Mouse (Mus musculus) Patski (cell line): Measurements from ENCODE around the gene Gm4969. TPM values are rescaled to one million over a fixed set of nuclear protein-coding genes. Genes with fewer than 3 reads are reported as not detected.

ENCODE experiments used
- ATAC-seq: fragments of 100-300 bp; one replicate; pipeline ENCODE4 v1.8.0; 2021
- CTCF ChIA-PET: fragments of 350-600 bp; sonication (Branson Sonifier 250); formaldehyde crosslinking; loops from one replicate; lab custom pipeline; 2022; ENCODE audit warnings: inconsistent platforms; lab: Charles Lee
- POLR2A ChIA-PET: fragments of 350-600 bp; sonication (Branson Sonifier 250); formaldehyde crosslinking; loops from one replicate; lab custom pipeline; 2022; ENCODE audit warnings: antibody characterized with exemption, inconsistent platforms; lab: Charles Lee
- DNase-seq: peaks from one replicate; pipeline ENCODE4 v3.0.0-alpha.2; 2011; ENCODE audit warnings: low read depth, low spot score
- H3K27me3 ChIP-seq: fragments of 371-371 bp; one replicate; pipeline ENCODE4 v1.5.1; 2021
- CTCF ChIP-seq: fragments of 100-300 bp; IDR thresholded peaks from one replicate; pipeline ENCODE4 v1.5.1; 2021
- in situ Hi-C: fragments of 300-500 bp; cut with MboI; formaldehyde crosslinking; loops from 3 replicates; pipeline ENCODE4 v1.11.1; 2018; ENCODE audit warnings: low pct_unique_long_range_greater_than_20kb, mixed read lengths
- polyA plus RNA-seq: library from polyadenylated mRNA; unstranded; gene quantifications from one replicate; pipeline ENCODE4 v1.2.3, GENCODE M21; 2021

Gene Gm4969
- polyA plus RNA-seq = 0.03 TPM

GRCm38 (mm10) chr7:19118028-19118771 lies at the start of gene Gm4969:
Gene Gm4969 (minus strand): TSS chr7:19118368.
- in situ Hi-C loops = no loop called here
- ChIA-PET CTCF (no interaction called here), POLR2A (interaction anchor here (1.1 to 1.5 kb wide), 2 partner anchors 10 to 25 kb away, joined by 3 to 4 read pairs; no protein-coding TSS in a partner anchor)
- no peak for TF ChIP-seq CTCF
- DNase-seq (no peak), ATAC-seq (no peak)
- no peaks in the 10 kb centered on the region for H3K27me3 ChIP-seq

GRCm38 (mm10) chr7:19166990-19167389 lies 48.8 kb upstream of the Gm4969 start:
- H3K27me3 ChIP-seq = peaks cover 7% of the 10 kb centered on the region
- no peak for ATAC-seq
- DNase-seq = no peak
- ChIA-PET CTCF (interaction anchor here (1.8 kb wide), 1 partner anchor 11 kb away, joined by 5 read pairs; no protein-coding TSS in a partner anchor), POLR2A (no interaction called here)
- no peak for TF ChIP-seq CTCF
- in situ Hi-C loops = loop anchor here (5.0 to 10.0 kb wide), 2 partner anchors 40 to 118 kb away; partner anchors contain the start of genes Ppm1n and Rtn2

GRCm38 (mm10) chr7:19165656-19166423 lies 47.7 kb upstream of the Gm4969 start, which contains the start of gene Gipr:
Gene Gipr (minus strand): TSS chr7:19166127.
- ChIA-PET CTCF (interaction anchor here (1.8 kb wide), 1 partner anchor 13 kb away, joined by 5 read pairs; no protein-coding TSS in a partner anchor), POLR2A (no interaction called here)
- TF ChIP-seq CTCF = no peak
- in situ Hi-C loops = loop anchor here (5.0 to 10.0 kb wide), 2 partner anchors 41 to 119 kb away; partner anchors contain the start of genes Ppm1n and Rtn2
- DNase-seq (no peak), ATAC-seq (no peak)
- H3K27me3 ChIP-seq = peaks cover 7% of the 10 kb centered on the region

GRCm38 (mm10) chr7:19164978-19165377 lies 46.8 kb upstream of the Gm4969 start:
- no peak for DNase-seq
- TF ChIP-seq CTCF = no peak
- in situ Hi-C loops = loop anchor here (5.0 to 10.0 kb wide), 2 partner anchors 42 to 120 kb away; partner anchors contain the start of genes Ppm1n and Rtn2
- CTCF ChIA-PET = interaction anchor here (1.8 kb wide), 1 partner anchor 13 kb away, joined by 5 read pairs; no protein-coding TSS in a partner anchor
- ATAC-seq = no peak
- POLR2A ChIA-PET = no interaction called here
- peaks cover 7% of the 10 kb centered on the region for H3K27me3 ChIP-seq

GRCm38 (mm10) chr7:19164189-19164588 lies 46.0 kb upstream of the Gm4969 start:
- ATAC-seq (no peak), DNase-seq (no peak)
- POLR2A ChIA-PET = no interaction called here
- TF ChIP-seq CTCF = no peak
- H3K27me3 ChIP-seq = peaks cover 7% of the 10 kb centered on the region
- in situ Hi-C loops = loop anchor here (10.0 kb wide), 1 partner anchor 121 kb away; the partner anchor contains the start of genes Ppm1n and Rtn2
- CTCF ChIA-PET = interaction anchor here (0.8 to 1.2 kb wide), 3 partner anchors 9 to 45 kb away, joined by 4 read pairs; no protein-coding TSS in a partner anchor

- ATAC-seq (no peak), DNase-seq (no peak)
- POLR2A ChIA-PET = no interaction called here
- peaks cover 7% of the 10 kb centered on the region for H3K27me3 ChIP-seq
- CTCF ChIA-PET = interaction anchor here (0.8 to 1.2 kb wide), 3 partner anchors 9 to 45 kb away, joined by 4 read pairs; no protein-coding TSS in a partner anchor
- TF ChIP-seq CTCF = no peak
- in situ Hi-C loops = loop anchor here (10.0 kb wide), 1 partner anchor 121 kb away; the partner anchor contains the start of genes Ppm1n and Rtn2
Observed at GRCm38 (mm10) chr7:19163752-19164151, 45.6 kb upstream of the Gm4969 start.

GRCm38 (mm10) chr7:19162928-19163327 lies 44.8 kb upstream of the Gm4969 start:
- ATAC-seq (no peak), DNase-seq (no peak)
- ChIA-PET POLR2A (no interaction called here), CTCF (interaction anchor here (1.2 kb wide), 1 partner anchor 14 kb away, joined by 4 read pairs; no protein-coding TSS in a partner anchor)
- H3K27me3 ChIP-seq = peaks cover 4% of the 10 kb centered on the region
- TF ChIP-seq CTCF = no peak
- in situ Hi-C loops = loop anchor here (10.0 kb wide), 1 partner anchor 122 kb away; the partner anchor contains the start of genes Ppm1n and Rtn2

- ATAC-seq (no peak), DNase-seq (no peak)
- ChIA-PET POLR2A (no interaction called here), CTCF (no interaction called here)
- in situ Hi-C loops = loop anchor here (10.0 kb wide), 1 partner anchor 125 kb away; the partner anchor contains the start of genes Ppm1n and Rtn2
- peaks cover 2% of the 10 kb centered on the region for H3K27me3 ChIP-seq
- TF ChIP-seq CTCF = no peak
Observed at GRCm38 (mm10) chr7:19160115-19160514, 41.9 kb upstream of the Gm4969 start.

- CTCF ChIA-PET = no interaction called here
- no peak for TF ChIP-seq CTCF
- no peaks in the 10 kb centered on the region for H3K27me3 ChIP-seq
- DNase-seq (no peak), ATAC-seq (no peak)
- POLR2A ChIA-PET = no interaction called here
- in situ Hi-C loops = no loop called here
Observed at GRCm38 (mm10) chr7:19159411-19159810, 41.2 kb upstream of the Gm4969 start.

GRCm38 (mm10) chr7:19158601-19159000 lies 40.4 kb upstream of the Gm4969 start:
- DNase-seq (no peak), ATAC-seq (no peak)
- no peaks in the 10 kb centered on the region for H3K27me3 ChIP-seq
- CTCF ChIA-PET = interaction anchor here (0.9 to 1.3 kb wide), 5 partner anchors 13 to 51 kb away, joined by 3 to 9 read pairs (median 4); no protein-coding TSS in a partner anchor
- TF ChIP-seq CTCF = no peak
- POLR2A ChIA-PET = no interaction called here
- in situ Hi-C loops = no loop called here
